Mouse (Mus musculus) kidney, postnatal 0 days (tissue): ENCODE data around the gene Rhot2. TPM values are rescaled to one million over a fixed set of nuclear protein-coding genes. Genes with fewer than 3 reads are reported as not detected.
A peak's percentile ranks its signal among the peaks of the same experiment; 100 is the strongest.

Source experiments
- ATAC-seq: fragments of 200-750 bp; cut with Nextera tagmentation; replicated peaks from 2 replicates; pipeline ENCODE4 v1.8.0; 2017; ENCODE audit warnings: low read depth, moderate number of reproducible peaks, moderate TSS enrichment, moderate library complexity; ENCODE audit not compliant: low FRiP score
- DNase-seq: peaks from one replicate; pipeline ENCODE4 v3.0.0-alpha.2; 2016; ENCODE audit warnings: low spot score
- H3K27ac ChIP-seq: fragments of 300-500 bp; sonication (generic); 2 replicates; pipeline ENCODE4 v1.5.1; 2014; ENCODE audit warnings: mild to moderate bottlenecking
- H3K27me3 ChIP-seq: fragments of 300-500 bp; sonication (generic); 2 replicates; pipeline ENCODE4 v1.6.1; 2014; ENCODE audit warnings: low read length, mixed read lengths; ENCODE audit not compliant: insufficient read depth
- H3K36me3 ChIP-seq: fragments of 300-500 bp; sonication (generic); 2 replicates; pipeline ENCODE4 v1.6.1; 2014; ENCODE audit warnings: low read length, mixed read lengths; ENCODE audit not compliant: insufficient read depth
- H3K4me1 ChIP-seq: fragments of 300-500 bp; sonication (generic); replicated peaks from 2 replicates; pipeline ENCODE4 v1.6.1; 2014; ENCODE audit warnings: antibody characterized with exemption, low read length, mixed read lengths; ENCODE audit not compliant: insufficient read depth
- H3K4me2 ChIP-seq: fragments of 300-500 bp; sonication (generic); 2 replicates; pipeline ENCODE4 v1.6.1; 2014; ENCODE audit warnings: mild to moderate bottlenecking, low read length, moderate library complexity, mixed read lengths
- H3K4me3 ChIP-seq: fragments of 300-500 bp; sonication (generic); replicated peaks from 2 replicates; pipeline ENCODE4 v1.5.1; 2014; ENCODE audit warnings: low read depth, low read length
- H3K9ac ChIP-seq: fragments of 300-500 bp; sonication (generic); 2 replicates; pipeline ENCODE4 v1.6.1; 2014; ENCODE audit warnings: low read depth, low read length
- H3K9me3 ChIP-seq: fragments of 300-500 bp; sonication (generic); replicated peaks from 2 replicates; pipeline ENCODE4 v1.6.1; 2016; ENCODE audit warnings: low read length, inconsistent platforms, mixed read lengths
- CTCF ChIP-seq: IDR thresholded peaks from 2 replicates; pipeline ENCODE4 v1.5.1; 2016; ENCODE audit warnings: antibody characterized with exemption, low read depth, mild to moderate bottlenecking, moderate library complexity
- WGBS: fragments of 180-500 bp; shearing (Covaris S2); extraction: QIAGEN DNeasy Blood & Tissue Kit; methylation state at CpG from one replicate; pipeline ENCODE4 v1.1.7; 2014; 5-methylcytosine and 5-hydroxymethylcytosine counted together
- polyA plus RNA-seq: library from polyadenylated mRNA; unstranded; fragments of >200 nt; fragmentation: Nextera tagmentation; extraction: Ambion mirVana; gene quantifications from 2 replicates; pipeline ENCODE4 v1.2.1, GENCODE M21; 2015

Rhot2 gene
- polyA plus RNA-seq, 1 experiment from 2014 or later: 21.1 TPM

DNA sequence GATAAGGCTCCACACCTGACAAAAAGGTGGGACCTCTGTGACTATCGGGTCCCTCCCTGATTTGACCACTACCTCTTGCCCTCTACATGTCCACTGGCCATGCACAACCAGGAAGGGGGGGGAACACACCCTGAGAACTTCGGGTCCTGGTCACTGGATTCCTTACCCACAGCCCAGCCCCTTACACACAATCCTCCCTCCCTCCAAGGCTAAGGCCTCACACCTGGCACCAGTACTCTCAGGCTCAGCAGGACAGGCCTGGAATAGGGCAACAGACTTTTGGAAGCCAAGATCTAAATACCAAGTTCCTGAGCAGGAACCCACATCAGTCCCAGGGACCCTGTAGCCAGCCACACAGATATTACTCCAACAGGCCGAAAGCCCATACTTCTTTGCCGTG, 5.7 kb downstream of the Rhot2 start:
- H3K4me2 ChIP-seq: no peak overlapping the region
- peaks cover 42% of the 10 kb centered on the region for H3K36me3 ChIP-seq
- no peak overlapping the region for H3K9ac ChIP-seq
- H3K27ac ChIP-seq: peak overlapping the region; percentile 26
- ATAC-seq (no peak), DNase-seq (no peak)
- no peaks in the 10 kb centered on the region for H3K27me3 ChIP-seq
- no peaks in the 10 kb centered on the region for H3K9me3 ChIP-seq
- 93% methylated on average over 4 of the region's 4 CpGs for WGBS
- no peak overlapping the region for H3K4me3 ChIP-seq
- TF ChIP-seq CTCF: no peak
- H3K4me1 ChIP-seq: peaks cover 39% of the 10 kb centered on the region

DNA sequence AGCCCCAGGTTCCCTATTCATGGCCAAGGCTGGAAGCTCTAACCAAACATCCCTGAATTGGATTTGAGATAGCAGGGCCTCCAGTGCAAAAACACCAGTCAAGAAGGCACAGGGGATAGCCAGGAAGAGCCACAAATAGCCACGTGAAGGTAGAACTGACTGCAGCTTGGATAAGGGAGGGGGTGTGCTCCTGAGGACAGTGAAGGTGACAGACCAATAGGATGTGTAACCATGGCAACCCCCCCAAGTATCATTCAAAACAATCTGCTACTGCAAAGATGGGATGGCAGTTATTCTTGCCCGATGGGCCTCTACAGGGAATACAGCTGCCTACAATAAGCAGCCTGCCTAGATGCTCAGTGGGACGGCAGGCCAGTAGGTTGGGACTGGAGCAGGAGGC, 7.1 kb downstream of the Rhot2 start:
- TF ChIP-seq CTCF: no peak
- Histone ChIP-seq H3K27me3 (no peaks in the 10 kb centered on the region), H3K27ac (peak overlapping the region; percentile 84; the same call in 1 of the 2 replicates), H3K9ac (0 out of 2 replicates have a peak overlapping the region, but pooled peaks have one; percentile 64), H3K4me2 (peak overlapping the region; percentile 78; the same call in 1 of the 2 replicates), H3K4me1 (peaks cover 34% of the 10 kb centered on the region), H3K4me3 (no peak overlapping the region), H3K36me3 (peaks cover 42% of the 10 kb centered on the region), H3K9me3 (no peaks in the 10 kb centered on the region)
- 58% methylated on average over 3 of the region's 3 CpGs for WGBS
- no peak for ATAC-seq
- no peak for DNase-seq

- Histone ChIP-seq H3K4me2 (peak within 1 kb of the TSS; percentile 78), H3K9ac (peak within 1 kb of the TSS; percentile 64), H3K4me1 (peaks cover 35% of the 10 kb centered on the region), H3K27ac (peak within 1 kb of the TSS; percentile 84), H3K27me3 (no peaks in the 10 kb centered on the region), H3K4me3 (peak within 1 kb of the TSS; percentile 34), H3K9me3 (no peaks in the 10 kb centered on the region), H3K36me3 (peaks cover 38% of the 10 kb centered on the region)
- TF ChIP-seq CTCF: no peak
- no peak; the same call in 1 of the 2 replicates for ATAC-seq
- 2% methylated on average over 29 of the region's 29 CpGs for WGBS
- peak; percentile 53 for DNase-seq
Observed at GRCm38 (mm10) chr17:25837076-25837410, 7.6 kb downstream of the Rhot2 start, which contains the start of gene Rhbdl1. TSS of gene Rhbdl1 (minus strand) at chr17:25837295.

- peaks cover 33% of the 10 kb centered on the region for H3K36me3 ChIP-seq
- peak overlapping the region; percentile 78 for H3K4me2 ChIP-seq
- peaks cover 40% of the 10 kb centered on the region for H3K4me1 ChIP-seq
- peak overlapping the region; percentile 84 for H3K27ac ChIP-seq
- no peak for DNase-seq
- ATAC-seq: no peak; the same call in 1 of the 2 replicates
- TF ChIP-seq CTCF: no peak
- H3K4me3 ChIP-seq: peak overlapping the region; percentile 34
- H3K9me3 ChIP-seq: no peaks in the 10 kb centered on the region
- H3K27me3 ChIP-seq: no peaks in the 10 kb centered on the region
- 14% methylated on average over 23 of the region's 23 CpGs for WGBS
- H3K9ac ChIP-seq: peak overlapping the region; percentile 64
Observed at GRCm38 (mm10) chr17:25836397-25837075, 8.1 kb downstream of the Rhot2 start.

GRCm38 (mm10) chr17:25835816-25836215, 8.8 kb downstream of the Rhot2 start:
- ATAC-seq (no peak), DNase-seq (no peak)
- H3K4me2 ChIP-seq: no peak overlapping the region
- peaks cover 33% of the 10 kb centered on the region for H3K36me3 ChIP-seq
- no peak overlapping the region for H3K4me3 ChIP-seq
- no peak overlapping the region for H3K9ac ChIP-seq
- H3K4me1 ChIP-seq: peaks cover 45% of the 10 kb centered on the region
- no peaks in the 10 kb centered on the region for H3K27me3 ChIP-seq
- H3K27ac ChIP-seq: peak overlapping the region; percentile 84
- no peaks in the 10 kb centered on the region for H3K9me3 ChIP-seq
- no peak for TF ChIP-seq CTCF
- 86% methylated on average over 16 of the region's 16 CpGs for WGBS

DNA sequence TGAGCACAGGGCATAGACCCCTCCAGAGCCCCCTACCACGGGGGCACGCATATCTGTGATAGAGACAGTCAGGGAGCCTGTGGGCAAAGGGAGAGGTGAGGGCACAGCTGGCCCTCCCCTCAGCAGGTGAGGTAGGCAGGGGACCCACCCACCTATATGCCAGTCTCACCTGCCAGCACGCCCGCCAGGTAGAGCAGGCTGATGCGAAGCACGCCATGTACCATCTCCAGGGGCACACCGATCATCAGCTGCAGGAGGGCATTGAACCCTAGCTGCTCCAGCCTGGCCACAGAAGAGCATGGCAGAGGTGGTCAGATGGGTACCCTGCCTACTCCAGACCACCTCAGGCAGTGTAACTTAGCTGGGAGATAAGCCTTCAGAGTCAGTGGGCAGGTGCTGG, 9.3 kb downstream of the Rhot2 start:
- H3K4me3 ChIP-seq: no peak overlapping the region
- peaks cover 33% of the 10 kb centered on the region for H3K36me3 ChIP-seq
- peak overlapping the region; percentile 76; the same call in 1 of the 2 replicates for H3K9ac ChIP-seq
- DNase-seq (no peak), ATAC-seq (no peak)
- H3K27me3 ChIP-seq: no peaks in the 10 kb centered on the region
- no peak for TF ChIP-seq CTCF
- peaks cover 45% of the 10 kb centered on the region for H3K4me1 ChIP-seq
- H3K27ac ChIP-seq: no peak overlapping the region
- peak overlapping the region; percentile 92 for H3K4me2 ChIP-seq
- WGBS: 94% methylated on average over 7 of the region's 7 CpGs
- no peaks in the 10 kb centered on the region for H3K9me3 ChIP-seq
